Mouse (Mus musculus): ENCODE data around the gene Lacc1.
"Not testable (repeated sequence)": the region's sequence is repeated elsewhere in the genome, so short reads cannot be mapped to it uniquely, and the experiment has no call there.

The Lacc1 gene

DNA sequence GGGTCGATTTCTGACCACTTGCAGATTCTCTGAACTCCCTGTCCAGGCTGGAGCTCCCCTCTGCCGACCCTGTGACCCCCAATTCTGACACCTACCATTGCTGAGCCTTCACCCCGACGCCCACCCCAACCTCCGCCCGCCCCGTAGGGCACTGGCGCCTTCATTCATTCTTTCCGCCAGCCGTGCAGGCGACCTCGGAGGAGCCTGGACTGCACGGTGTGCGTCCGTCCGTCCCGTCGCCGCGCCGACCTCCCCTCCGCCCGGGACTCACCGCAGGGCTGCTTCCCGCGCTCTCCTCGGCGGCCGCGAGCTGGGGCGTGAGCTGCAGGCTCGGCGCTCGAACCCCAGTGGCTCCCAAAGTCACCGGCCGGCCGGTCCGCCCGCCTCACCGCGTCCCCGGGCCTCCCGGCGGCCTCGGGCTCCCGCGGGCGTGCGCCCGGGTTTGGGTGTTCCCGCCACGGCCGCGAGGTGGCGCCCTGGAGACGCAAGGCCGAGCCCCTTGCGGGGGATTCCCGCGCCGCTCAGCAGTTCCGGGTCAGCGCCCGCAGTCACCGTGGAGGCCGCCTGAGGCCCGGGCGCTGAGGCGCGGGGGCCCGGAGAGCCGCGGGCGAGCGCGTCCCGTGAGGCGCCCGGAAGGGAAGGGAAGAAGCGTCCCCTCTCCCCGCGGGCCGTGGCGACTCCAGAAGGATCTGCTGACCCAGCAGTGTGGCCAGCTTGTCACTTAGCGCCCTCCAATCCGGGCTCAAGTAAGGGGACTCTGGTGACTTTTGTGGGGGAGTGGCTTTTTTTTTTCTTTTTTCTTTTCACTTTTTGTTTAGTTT is at the start of gene Lacc1, which contains the start of gene Ccdc122:
Gene Lacc1 (minus strand): TSS at position 679 of the 821 bp plus-strand sequence.
Gene Ccdc122 (plus strand): TSS at position 547 of the 821 bp plus-strand sequence.
- DNase-seq, result peak; percentile 85

DNA sequence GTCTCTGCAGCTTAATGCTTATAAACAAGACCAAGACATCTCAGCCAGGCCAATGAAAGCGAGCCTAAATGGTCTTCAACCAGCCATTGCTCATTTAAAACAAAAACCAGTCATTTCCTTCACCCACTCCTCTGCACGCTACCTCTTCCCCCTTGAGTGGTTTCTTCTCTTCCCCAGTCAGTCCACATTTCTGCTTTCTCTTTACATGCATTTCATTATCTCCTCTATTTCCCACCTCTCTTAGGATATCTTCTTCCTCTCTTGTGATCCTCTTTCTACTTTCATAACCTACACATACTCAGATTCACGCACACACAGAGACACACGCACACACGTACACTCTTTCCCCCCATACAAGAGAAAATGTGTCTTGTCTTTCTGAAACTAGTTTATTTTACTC is 44.5 kb upstream of the Lacc1 start:
- DNase-seq, result no peak

DNA sequence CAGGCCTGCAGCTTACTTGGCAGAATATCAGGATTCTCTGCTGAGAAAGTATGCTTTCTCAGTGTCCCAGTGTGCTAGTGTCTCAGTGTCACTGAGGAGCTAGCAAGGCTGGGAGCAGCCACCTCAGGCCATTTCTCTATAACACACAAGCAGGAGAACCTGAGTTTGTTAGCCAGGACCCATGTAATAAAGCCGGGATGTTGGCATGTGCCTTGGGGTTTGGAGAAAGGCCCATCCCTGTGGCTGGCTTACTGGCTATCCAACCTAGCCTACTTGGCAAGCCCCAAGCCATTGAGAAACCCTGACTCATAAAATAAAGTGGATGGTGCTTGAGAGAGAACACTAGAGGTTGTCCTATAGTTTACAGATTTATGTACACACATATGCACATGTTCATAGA is 32.7 kb upstream of the Lacc1 start:
- DNase-seq, result no peak

DNA sequence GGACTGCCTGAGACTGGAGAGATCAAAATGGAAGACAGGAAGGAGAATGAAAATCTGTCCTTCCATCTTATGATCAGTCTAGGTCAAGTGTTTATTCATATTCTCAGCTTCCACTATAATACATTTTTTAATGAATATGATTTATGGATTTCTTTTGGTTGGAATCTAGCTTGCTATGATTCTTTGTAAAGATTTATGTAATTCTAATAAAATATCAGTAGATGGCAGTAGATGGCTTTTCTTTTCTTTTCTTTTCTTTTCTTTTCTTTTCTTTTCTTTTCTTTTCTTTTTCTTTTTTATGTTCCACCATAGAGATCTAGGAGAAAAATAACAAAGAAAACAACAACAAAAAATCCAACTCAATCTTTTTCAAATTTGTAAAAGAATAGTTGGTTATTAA is 16.6 kb upstream of the Lacc1 start:
- no peak for DNase-seq

DNA sequence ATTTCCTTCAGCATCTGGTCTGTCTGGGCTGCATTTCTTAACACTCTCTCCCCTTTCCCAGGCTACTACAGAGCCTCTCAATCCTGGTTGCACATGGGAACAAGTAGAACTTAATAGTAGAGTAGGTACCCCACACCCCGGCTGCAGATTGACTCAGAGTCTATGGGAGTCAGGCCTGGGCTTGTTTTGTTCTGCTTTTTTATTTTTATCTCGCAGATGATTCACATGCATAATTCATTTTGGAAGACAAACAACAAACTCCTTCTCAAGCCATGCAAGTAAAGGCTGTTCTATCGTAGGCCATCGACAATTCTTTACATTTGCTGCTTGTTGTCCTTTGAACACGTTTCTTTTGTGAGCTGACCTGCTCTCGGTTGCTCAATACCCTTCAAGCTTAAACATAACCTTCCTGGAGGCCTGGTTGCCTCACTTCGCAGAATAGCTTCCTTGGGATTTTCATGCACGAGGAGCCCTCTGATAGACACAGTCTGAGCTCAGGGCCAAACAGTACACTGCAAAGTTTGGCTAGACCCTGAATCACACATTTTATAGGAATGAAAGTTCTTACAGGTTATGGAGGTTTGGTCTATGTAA is 1.2 kb upstream of the Lacc1 start:
- DNase-seq, result no peak

DNA sequence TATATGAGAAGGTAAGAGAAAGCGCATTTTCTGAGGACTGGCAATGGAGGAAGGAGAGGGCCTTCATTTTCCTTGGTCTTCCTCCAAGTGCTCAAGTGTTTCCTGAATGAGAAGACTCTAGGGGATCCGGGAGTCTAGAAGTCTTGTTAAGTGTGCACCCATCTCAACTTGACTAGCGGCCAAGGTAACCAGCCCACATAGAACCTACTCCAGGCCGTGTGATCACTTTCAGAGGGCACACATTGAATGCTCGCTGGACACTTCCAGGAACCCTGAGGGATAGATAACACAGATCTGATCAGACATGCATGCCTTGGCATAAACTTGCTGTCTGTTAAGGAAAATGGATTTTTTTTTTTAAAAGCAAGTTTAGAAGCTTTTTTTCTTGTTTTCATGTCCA is 626 bp upstream of the Lacc1 start:
- DNase-seq, result no peak

DNA sequence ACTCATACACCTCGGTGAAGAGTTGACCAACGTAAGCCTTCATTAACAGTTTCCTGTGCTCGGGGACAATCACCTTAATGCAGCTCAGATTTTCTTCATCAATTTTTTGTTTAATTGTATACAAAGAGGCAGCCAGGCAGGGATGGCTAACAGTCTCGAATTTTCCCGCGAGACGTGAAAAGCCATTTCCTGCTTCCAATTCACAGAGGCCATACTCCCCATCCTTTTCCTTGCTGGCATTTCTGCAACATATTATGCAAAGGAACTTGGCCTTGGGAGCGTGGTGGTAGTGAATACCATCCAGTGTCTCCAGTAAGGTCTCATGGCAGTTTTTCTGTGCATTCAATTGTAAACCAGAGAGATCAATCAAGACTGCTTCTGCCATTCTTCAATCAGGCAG is 1.7 kb downstream of the Lacc1 start:
- no peak for DNase-seq

DNA sequence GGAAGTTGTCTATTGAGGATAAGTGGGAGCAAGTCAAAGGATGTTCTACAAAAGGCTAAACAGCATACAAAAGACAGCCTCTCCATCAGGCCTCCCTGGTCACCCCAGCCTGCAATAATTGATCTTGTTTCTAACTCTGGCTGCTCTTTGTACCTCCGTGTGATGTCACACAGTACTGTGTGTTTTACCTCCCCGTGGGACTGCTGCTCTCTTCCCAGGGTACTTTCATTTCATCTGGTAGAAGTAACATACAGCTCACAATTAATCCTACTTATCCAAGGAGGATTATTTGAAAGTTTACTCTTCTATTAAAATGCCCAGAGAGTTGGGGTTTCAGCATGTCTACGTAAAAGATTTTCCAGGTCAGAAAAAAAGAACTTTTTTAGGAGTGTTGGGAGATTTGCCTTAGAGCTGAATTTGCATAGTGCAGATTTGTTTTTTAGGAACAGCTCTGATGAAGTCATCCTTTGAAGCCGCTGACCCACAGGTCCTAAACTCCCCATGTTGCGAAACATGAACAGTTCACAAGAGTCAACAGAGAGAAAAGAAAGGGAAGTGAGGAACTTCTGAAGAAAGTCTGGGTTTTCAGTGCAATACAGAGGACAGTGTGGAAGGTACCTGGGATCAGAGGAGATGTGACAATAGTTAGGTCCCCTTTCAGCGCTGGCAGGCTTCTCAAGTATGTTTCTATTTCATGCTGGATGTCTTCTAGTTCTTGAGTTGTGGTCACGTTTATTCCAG is 2.4 kb downstream of the Lacc1 start:
- no peak for DNase-seq

DNA sequence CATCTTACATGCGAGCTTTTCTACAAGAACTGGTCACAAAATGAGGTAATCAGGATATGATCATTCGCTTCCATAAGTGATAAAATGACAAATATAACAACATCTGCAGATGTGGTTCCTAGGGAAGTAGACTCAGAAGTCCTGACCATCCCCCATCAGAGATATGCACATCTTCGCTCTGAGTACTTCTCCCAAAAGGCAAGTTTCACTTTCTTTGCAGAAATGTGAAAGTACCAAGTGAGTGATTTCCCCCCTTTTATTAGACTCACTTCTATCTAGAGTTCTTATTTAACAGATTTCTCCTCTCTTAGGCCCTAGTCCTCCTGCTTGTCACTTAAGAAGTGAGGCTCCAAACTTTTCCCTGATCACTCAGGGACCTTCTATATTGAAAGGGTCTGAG is 3.3 kb downstream of the Lacc1 start:
- DNase-seq, result no peak

DNA sequence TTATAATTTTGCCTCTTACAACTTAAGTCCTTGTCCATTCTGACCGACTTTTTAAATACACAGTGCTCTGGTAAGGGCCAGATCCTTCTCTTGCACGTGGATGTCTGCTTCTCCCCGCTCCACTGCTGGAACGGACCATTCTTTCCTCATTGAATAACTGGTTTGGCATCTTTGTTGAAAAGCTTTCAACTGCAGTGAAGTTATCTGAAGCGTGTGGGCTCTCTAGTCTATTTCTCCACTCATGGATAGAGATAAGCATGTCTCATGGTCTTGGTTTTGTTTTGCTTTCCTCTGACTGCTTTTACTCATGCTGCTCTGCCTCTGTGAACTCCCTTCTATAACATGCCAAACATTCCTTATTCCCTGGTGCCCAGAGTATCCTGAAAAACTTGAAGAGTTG is 4.3 kb downstream of the Lacc1 start:
- DNase-seq, result no peak

DNA sequence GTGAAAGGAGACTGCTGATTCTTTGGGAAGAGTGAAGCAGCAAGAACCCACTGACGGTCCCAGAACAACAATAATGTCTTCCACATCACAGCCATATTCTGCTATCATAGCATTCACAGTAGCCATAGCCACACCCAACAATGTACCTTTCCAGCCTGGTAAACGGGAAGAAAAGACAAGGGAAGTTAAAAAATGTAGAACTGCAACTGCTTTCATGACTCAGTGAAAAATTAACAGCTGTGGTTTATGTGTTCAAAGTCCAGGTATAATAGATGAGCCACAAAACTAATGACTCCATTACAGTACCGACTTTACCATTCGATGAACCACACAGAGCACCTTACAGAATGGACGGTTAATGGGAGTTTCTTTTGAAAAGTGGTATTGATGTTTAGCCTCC is 5.9 kb downstream of the Lacc1 start:
- DNase-seq, result no peak

DNA sequence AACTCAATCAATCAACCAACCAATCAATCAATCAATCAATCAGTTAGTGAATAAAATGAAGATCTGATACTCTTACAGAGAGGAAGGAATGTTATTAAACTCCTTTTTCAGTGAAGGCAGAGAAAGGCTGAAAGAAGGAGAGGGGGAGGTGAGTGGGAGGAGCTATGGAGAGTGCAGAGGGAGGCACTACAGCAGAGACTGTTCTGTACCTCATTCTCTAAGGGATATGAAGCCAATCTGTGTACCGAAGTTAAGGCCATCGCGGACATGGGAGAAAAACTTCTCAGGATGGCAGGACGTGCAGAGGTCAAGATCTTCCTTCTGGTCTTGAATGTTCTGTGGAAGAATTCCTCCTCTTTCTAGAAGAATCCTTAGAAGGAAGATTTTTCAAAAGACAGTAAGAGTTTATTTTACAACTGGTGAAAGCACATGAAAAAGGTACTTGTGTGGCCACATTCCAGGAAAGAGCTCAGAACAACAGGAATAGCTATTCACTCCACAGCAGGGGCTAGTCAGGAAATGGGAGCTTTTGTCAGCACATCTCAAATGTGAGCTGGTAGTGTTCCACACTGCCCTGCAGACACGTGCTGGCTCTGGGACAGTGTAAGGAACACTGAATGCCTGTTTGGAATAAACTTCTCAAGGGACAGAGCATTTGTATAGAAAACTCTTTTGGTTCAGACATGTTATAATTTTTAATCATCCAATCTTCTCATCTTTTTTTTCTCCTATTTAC is 7.2 kb downstream of the Lacc1 start:
- DNase-seq, result no peak

DNA sequence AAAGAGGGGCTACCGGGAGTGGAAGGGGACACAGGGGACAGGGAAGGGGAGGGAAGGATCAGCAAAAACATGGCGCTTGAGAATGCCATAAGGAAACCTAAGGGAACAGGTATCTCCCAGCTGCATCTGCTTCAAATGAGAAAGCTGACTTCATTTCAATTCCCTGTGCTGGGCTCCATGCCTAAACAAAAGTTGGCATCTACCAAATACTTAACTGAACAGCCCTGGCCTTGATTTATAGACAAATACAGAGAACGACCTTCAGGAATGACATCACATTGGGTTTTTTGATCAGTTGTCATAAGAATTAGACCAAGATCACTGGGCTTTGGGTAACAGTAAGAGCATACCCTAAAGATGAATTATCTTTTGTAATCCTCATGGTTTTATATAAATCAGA is 12.2 kb downstream of the Lacc1 start:
- no peak for DNase-seq

DNA sequence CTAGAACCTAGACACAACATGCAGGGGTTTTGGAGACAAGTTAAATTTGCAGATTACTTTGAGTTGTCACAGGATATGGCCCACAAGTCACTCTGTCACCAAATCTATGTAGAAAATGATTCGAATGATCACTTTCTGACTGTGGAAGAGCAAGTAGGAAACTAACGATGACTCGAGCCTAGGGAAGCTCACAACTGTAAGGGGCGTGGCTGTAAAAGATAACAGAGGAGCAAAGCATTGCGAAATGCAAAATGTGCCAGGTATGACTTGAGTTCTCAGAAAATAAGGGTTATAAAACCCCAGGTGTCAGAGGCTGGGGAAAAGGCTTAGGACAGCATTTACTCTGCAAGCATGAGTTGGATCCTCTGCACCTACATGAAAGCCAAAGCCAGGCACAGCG is 19.5 kb downstream of the Lacc1 start:
- DNase-seq, result no peak

DNA sequence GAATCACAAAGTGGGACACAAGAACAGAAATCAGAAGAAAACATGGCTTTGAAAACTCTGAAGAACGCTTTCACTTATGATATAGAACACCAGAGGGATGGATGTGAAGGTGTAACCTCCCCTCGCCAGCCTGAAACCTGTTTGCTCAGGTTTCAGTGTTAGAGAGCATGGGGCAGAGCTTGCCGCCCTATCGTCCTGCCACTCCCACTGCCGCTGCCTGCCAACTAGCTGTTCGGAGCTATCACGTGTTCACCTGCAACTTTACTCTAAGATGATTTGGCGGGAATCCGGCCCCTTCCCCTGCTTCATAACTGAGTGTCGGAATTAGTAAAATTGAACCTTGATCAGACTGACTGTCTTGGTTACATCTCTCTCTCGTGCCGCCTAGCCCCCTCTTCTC is 19.9 kb downstream of the Lacc1 start:
- DNase-seq, result not testable (repeated sequence)

DNA sequence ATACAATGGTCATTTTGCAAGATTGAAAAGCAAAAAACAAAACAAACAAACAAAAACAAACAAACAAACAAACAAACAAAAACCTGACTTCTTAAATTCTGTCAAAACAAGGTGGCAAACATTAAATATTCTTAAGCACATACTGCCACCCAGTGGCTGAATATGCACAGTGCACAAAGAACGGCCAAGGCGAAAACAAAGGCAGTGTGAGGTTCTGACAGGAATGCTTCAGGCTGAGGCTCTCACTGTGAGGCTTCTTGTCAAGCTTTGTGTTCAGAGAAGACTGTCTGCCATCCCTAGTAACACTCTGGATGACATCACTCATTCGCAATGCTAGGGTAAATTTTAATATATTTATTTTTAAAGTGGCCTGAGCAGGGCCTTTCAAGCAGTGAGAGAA is 24.9 kb downstream of the Lacc1 start:
- peak; percentile 82 for DNase-seq

DNA sequence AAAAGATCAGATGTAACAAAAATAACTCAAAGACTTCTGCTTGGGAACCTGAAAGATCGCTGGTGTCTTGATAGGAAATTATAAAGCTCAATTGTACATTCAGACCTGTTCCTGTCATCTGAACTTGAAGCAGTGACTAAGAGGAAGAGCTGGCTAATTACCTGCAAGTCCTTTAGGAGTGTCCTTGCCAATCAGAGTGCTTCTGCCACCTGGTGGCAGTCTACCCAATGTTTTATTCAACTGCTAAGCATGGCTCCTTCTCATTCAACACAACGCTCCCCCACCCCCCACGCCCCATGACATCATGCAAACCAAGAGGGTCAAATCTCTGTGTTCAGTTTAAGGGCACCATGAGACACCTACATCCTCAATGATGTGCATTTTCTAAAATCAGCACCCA is 28.5 kb downstream of the Lacc1 start:
- peak; percentile 84 for DNase-seq

DNA sequence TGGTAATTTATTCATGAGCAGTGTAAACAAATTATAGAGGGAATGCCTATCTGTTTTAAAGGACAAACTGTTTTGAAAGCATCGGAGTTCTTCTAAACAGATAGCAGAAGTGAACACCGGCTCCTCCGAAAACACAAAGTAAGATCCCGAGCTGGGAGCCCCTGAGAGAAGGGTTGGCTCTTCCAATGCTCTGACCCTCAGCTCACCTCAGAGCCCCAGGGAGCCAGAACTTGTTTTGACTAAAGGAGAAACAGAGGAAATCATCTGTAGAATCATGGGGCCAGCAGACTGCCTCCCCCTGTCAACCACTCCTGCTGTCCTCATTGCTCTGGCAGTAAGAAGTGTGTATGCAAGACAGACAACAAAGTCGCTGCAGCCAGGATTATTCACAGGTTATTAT is 31.1 kb downstream of the Lacc1 start:
- peak; percentile 41 for DNase-seq

DNA sequence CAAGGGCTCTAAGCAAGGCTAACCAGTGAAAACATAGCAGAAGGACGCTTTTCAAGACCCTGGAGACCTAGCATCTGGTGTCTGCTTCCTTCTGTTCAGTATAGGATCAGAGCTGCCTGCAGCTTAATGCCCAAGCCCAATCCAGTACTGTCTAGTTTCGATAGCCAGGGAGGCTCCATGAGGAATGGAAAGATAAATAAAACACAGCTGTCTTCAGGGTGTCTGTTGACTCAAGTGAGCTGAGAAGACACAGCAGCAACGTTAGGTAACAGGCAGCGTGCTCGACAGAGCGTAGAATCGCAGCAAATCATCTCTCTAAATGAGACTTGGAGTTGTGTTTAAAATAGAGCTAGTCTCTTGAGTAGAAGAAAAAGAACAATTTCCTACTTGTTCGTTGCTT is 32.0 kb downstream of the Lacc1 start:
- peak; percentile 37 for DNase-seq

DNA sequence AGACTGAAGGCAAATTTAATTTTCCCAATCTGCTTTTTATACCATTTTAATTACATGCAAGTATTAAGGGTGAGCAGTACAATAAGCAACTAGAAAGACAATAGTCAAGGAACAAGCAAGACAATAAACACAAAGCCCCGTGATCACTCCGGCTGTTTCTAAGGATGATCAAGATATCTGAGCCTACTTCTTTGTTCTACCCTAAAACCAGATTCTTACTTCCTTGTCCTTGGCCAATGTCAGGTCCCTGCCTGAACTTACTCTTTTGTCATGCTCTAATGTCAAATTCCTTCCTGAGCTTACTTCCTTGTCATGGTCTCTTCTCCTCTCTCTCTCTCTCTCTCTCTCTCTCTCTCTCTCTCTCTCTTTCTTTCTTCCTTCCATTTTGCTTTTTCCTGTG is 46.4 kb downstream of the Lacc1 start:
- not testable (repeated sequence) for DNase-seq

DNA sequence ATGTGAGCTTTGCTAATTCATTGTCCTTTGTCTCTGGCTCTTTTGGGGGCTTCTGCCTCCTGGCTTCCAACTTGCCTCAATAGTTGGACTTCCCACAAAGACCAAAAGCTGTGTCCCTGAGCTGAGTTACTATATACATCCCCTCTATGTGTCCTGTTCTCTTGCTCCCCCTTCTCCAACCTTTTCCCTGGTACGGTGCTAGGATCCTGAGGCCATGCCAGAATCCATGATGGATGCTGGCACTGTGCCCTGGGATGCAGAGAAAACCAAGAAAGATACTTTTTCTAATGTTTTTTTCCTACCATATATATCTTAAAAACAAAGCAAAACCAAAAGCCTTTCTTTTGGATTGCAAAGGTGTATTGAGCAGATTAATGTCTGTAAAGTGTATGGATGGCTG is 54.9 kb downstream of the Lacc1 start:
- no peak for DNase-seq

DNA sequence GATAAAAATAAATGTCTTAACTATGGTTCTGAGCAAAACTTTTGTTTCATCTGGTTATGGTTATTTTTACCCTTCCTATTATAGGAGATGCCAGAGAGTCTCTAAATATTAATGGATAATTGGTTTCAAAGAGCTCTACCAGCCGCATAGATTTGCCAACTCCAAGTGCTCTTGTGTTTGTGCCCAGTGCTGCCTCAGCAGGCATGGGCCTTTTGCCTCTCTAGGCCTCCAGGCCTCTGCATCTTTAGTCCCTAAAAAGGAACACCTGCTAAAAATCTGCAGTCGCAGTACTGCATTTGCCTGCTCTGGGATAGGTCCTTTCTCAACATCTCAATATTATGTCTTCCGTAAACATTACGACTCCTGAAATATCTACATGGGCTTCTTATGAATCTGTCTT is 55.5 kb downstream of the Lacc1 start:
- no peak for DNase-seq

DNA sequence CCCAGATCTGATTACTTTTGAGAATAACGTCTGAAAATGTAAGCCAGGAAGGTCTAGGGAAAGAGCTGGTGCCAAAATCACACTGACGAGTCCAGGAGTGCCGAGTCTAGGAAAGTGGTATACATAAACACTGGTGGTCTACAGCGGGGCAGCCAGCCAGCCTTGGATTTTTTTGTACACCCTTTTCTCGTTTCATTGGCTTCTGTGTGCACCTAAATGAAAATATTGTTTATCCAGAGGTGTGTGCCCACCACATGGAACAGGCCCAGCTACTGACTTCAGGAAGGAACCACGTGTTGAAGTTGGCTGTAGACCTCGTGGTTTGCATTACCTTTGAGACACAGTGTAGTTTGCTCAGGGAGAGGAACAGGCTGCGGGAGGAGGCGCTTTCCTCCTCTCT is 57.1 kb downstream of the Lacc1 start:
- no peak for DNase-seq

Measured in embryo, embryonic 11 days (tissue).